Mouse (Mus musculus): ENCODE measurements around the gene Rsbn1l. TPM values are rescaled to one million over a fixed set of nuclear protein-coding genes. Genes with fewer than 3 reads are reported as not detected.

Rsbn1l gene
- polyA plus RNA-seq (2012; rRNA removed): 12.9 and 14.4 TPM in 2 replicates

- H3K4me3 ChIP-seq (replicated peaks; ENCODE audit: insufficient read depth, low read depth, low read length): no peak within 1 kb of the TSS
- no peaks in the 10 kb centered on the region for H3K27me3 ChIP-seq (ENCODE audit: control insufficient read depth, insufficient read depth, low read length)
- 97% methylated on average over 3 of the region's 3 CpGs for WGBS
- DNase-seq: no peak
- no peak within 1 kb of the TSS for H3K27ac ChIP-seq (ENCODE audit: insufficient read depth, low read length)
- TF ChIP-seq POLR2A (IDR thresholded peaks at IDR 0.05; ENCODE audit: borderline replicate concordance, insufficient read depth, low read length) (no peak), CTCF (IDR thresholded peaks at IDR 0.05; ENCODE audit: borderline replicate concordance, insufficient read depth, low read depth, low read length) (no peak)
- no peaks in the 10 kb centered on the region; the same call in 1 of the 2 replicates for H3K4me1 ChIP-seq (ENCODE audit: control insufficient read depth, insufficient read depth, low read length)
Observed at GRCm38 (mm10) chr5:20956298-20956697, at the start of gene Rsbn1l. Rsbn1l (minus strand) TSS chr5:20956398.

GRCm38 (mm10) chr5:21002723-21003122 lies 46.5 kb upstream of the Rsbn1l start:
- WGBS: 94% methylated on average over 6 of the region's 6 CpGs
- H3K4me1 ChIP-seq (ENCODE audit: control insufficient read depth, insufficient read depth, low read length): no peaks in the 10 kb centered on the region
- TF ChIP-seq CTCF (IDR thresholded peaks at IDR 0.05; ENCODE audit: borderline replicate concordance, insufficient read depth, low read depth, low read length) (no peak), POLR2A (IDR thresholded peaks at IDR 0.05; ENCODE audit: borderline replicate concordance, insufficient read depth, low read length) (no peak)

GRCm38 (mm10) chr5:21001622-21002315 lies 45.6 kb upstream of the Rsbn1l start:
- no peaks in the 10 kb centered on the region for H3K27me3 ChIP-seq (ENCODE audit: control insufficient read depth, insufficient read depth, low read length)
- H3K4me3 ChIP-seq (replicated peaks; ENCODE audit: insufficient read depth, low read depth, low read length): no peak overlapping the region

More at GRCm38 (mm10) chr5:21002723-21003122, 46.5 kb upstream of the Rsbn1l start:
- no peak for DNase-seq
- H3K4me3 ChIP-seq (replicated peaks; ENCODE audit: insufficient read depth, low read depth, low read length): no peak overlapping the region
- H3K27ac ChIP-seq (ENCODE audit: insufficient read depth, low read length): no peak overlapping the region
- H3K27me3 ChIP-seq (ENCODE audit: control insufficient read depth, insufficient read depth, low read length): no peaks in the 10 kb centered on the region

GRCm38 (mm10) chr5:20998427-20998826 lies 42.2 kb upstream of the Rsbn1l start:
- TF ChIP-seq POLR2A (IDR thresholded peaks at IDR 0.05; ENCODE audit: borderline replicate concordance, insufficient read depth, low read length) (no peak), CTCF (IDR thresholded peaks at IDR 0.05; ENCODE audit: borderline replicate concordance, insufficient read depth, low read depth, low read length) (no peak)
- Histone ChIP-seq H3K27ac (ENCODE audit: insufficient read depth, low read length) (no peak overlapping the region), H3K27me3 (ENCODE audit: control insufficient read depth, insufficient read depth, low read length) (no peaks in the 10 kb centered on the region), H3K4me3 (replicated peaks; ENCODE audit: insufficient read depth, low read depth, low read length) (no peak overlapping the region), H3K4me1 (ENCODE audit: control insufficient read depth, insufficient read depth, low read length) (no peaks in the 10 kb centered on the region)
- 91% methylated on average over 6 of the region's 6 CpGs for WGBS
- DNase-seq: no peak

More at GRCm38 (mm10) chr5:21001622-21002315, 45.6 kb upstream of the Rsbn1l start:
- no peak overlapping the region for H3K27ac ChIP-seq (ENCODE audit: insufficient read depth, low read length)
- over 99% methylated on average over 10 of the region's 10 CpGs for WGBS
- no peak for DNase-seq
- TF ChIP-seq POLR2A (IDR thresholded peaks at IDR 0.05; ENCODE audit: borderline replicate concordance, insufficient read depth, low read length) (no peak), CTCF (IDR thresholded peaks at IDR 0.05; ENCODE audit: borderline replicate concordance, insufficient read depth, low read depth, low read length) (no peak)
- no peaks in the 10 kb centered on the region for H3K4me1 ChIP-seq (ENCODE audit: control insufficient read depth, insufficient read depth, low read length)

GRCm38 (mm10) chr5:20997555-20997954 lies 41.4 kb upstream of the Rsbn1l start:
- H3K27me3 ChIP-seq (ENCODE audit: control insufficient read depth, insufficient read depth, low read length): no peaks in the 10 kb centered on the region
- no peak overlapping the region for H3K4me3 ChIP-seq (replicated peaks; ENCODE audit: insufficient read depth, low read depth, low read length)
- DNase-seq: no peak
- WGBS: 95% methylated on average over 6 of the region's 6 CpGs
- no peaks in the 10 kb centered on the region for H3K4me1 ChIP-seq (ENCODE audit: control insufficient read depth, insufficient read depth, low read length)
- TF ChIP-seq POLR2A (IDR thresholded peaks at IDR 0.05; ENCODE audit: borderline replicate concordance, insufficient read depth, low read length) (no peak), CTCF (IDR thresholded peaks at IDR 0.05; ENCODE audit: borderline replicate concordance, insufficient read depth, low read depth, low read length) (no peak)
- no peak overlapping the region for H3K27ac ChIP-seq (ENCODE audit: insufficient read depth, low read length)

GRCm38 (mm10) chr5:20990062-20990809 lies 34.0 kb upstream of the Rsbn1l start:
- no peaks in the 10 kb centered on the region for H3K27me3 ChIP-seq (ENCODE audit: control insufficient read depth, insufficient read depth, low read length)
- WGBS: 98% methylated on average over 8 of the region's 8 CpGs
- no peak for DNase-seq
- no peaks in the 10 kb centered on the region for H3K4me1 ChIP-seq (ENCODE audit: control insufficient read depth, insufficient read depth, low read length)
- no peak overlapping the region for H3K27ac ChIP-seq (ENCODE audit: insufficient read depth, low read length)
- no peak overlapping the region for H3K4me3 ChIP-seq (replicated peaks; ENCODE audit: insufficient read depth, low read depth, low read length)
- TF ChIP-seq CTCF (IDR thresholded peaks at IDR 0.05; ENCODE audit: borderline replicate concordance, insufficient read depth, low read depth, low read length): no peak
- TF ChIP-seq POLR2A (IDR thresholded peaks at IDR 0.05; ENCODE audit: borderline replicate concordance, insufficient read depth, low read length): no peak

- Histone ChIP-seq H3K27me3 (ENCODE audit: control insufficient read depth, insufficient read depth, low read length) (no peaks in the 10 kb centered on the region), H3K27ac (ENCODE audit: insufficient read depth, low read length) (no peak overlapping the region), H3K4me1 (ENCODE audit: control insufficient read depth, insufficient read depth, low read length) (no peaks in the 10 kb centered on the region), H3K4me3 (replicated peaks; ENCODE audit: insufficient read depth, low read depth, low read length) (no peak overlapping the region)
- WGBS: 96% methylated on average over 8 of the region's 8 CpGs
- no peak for TF ChIP-seq CTCF (IDR thresholded peaks at IDR 0.05; ENCODE audit: borderline replicate concordance, insufficient read depth, low read depth, low read length)
- no peak for TF ChIP-seq POLR2A (IDR thresholded peaks at IDR 0.05; ENCODE audit: borderline replicate concordance, insufficient read depth, low read length)
- DNase-seq: no peak
Observed at GRCm38 (mm10) chr5:20986271-20986670, 30.1 kb upstream of the Rsbn1l start.

- no peak overlapping the region for H3K4me3 ChIP-seq (replicated peaks; ENCODE audit: insufficient read depth, low read depth, low read length)
- TF ChIP-seq POLR2A (IDR thresholded peaks at IDR 0.05; ENCODE audit: borderline replicate concordance, insufficient read depth, low read length): no peak
- no peak for TF ChIP-seq CTCF (IDR thresholded peaks at IDR 0.05; ENCODE audit: borderline replicate concordance, insufficient read depth, low read depth, low read length)
- H3K27me3 ChIP-seq (ENCODE audit: control insufficient read depth, insufficient read depth, low read length): no peaks in the 10 kb centered on the region
- no peaks in the 10 kb centered on the region for H3K4me1 ChIP-seq (ENCODE audit: control insufficient read depth, insufficient read depth, low read length)
- DNase-seq: no peak
- H3K27ac ChIP-seq (ENCODE audit: insufficient read depth, low read length): no peak overlapping the region
Observed at GRCm38 (mm10) chr5:20983505-20983904, 27.3 kb upstream of the Rsbn1l start.
